ENCODE assay signal across 8 mouse cellular contexts in genomic region chr13:54331825-54332675, GRCm38 (mm10). TPM values are rescaled to one million over a fixed set of nuclear protein-coding genes. Genes with fewer than 3 reads are reported as not detected.
A peak's percentile ranks its signal among the peaks of the same experiment; 100 is the strongest.
DNase-seq lines count a peak whose midpoint lies in the region; ATAC-seq and TF ChIP-seq lines count a peak whose summit lies in the region.

No protein-coding gene starts in this region.

- peak; percentile 52 to 55 for DNase-seq in lung, adult 18-20 months
- DNase-seq in lung, adult 2 months: no peak
- DNase-seq in heart, adult 18-20 months: peak; percentile 80 to 90
- peak; percentile 49 for DNase-seq in kidney, adult 11 months
- DNase-seq in liver, embryonic 11.5 days (ENCODE audit: low spot score): peak; percentile 43
- DNase-seq in ovary, postnatal 36 days (ENCODE audit: low spot score): peak; percentile 62
- DNase-seq in spleen, postnatal 36 days (ENCODE audit: low spot score in 2 of 2): no peak

- H3K27ac ChIP-seq in liver, embryonic 11.5 days (ENCODE audit: low read depth, low read length): no peak overlapping the region

- no peak for ATAC-seq in liver, embryonic 11.5 days (replicated peaks; ENCODE audit: low FRiP score)
- no peak for ATAC-seq in inflammation-experienced regulatory T-cells, adult 6 months

- no peak overlapping the region for H3K4me2 ChIP-seq in liver, embryonic 11.5 days

- H3K36me3 ChIP-seq in liver, embryonic 11.5 days (ENCODE audit: control insufficient read depth, insufficient read depth, low read length): no peaks in the 10 kb centered on the region

- H3K9me3 ChIP-seq in liver, embryonic 11.5 days (ENCODE audit: control insufficient read depth, low read length): no peaks in the 10 kb centered on the region

- no peak for TF ChIP-seq CTCF in lung, adult 2 months (IDR thresholded peaks at IDR 0.05; ENCODE audit: insufficient read depth, low read length)

- TF ChIP-seq POLR2A in lung, adult 2 months (IDR thresholded peaks at IDR 0.05; ENCODE audit: borderline replicate concordance, extremely low read depth, low read depth, low read length): no peak

- H3K4me3 ChIP-seq in lung, adult 2 months (replicated peaks; ENCODE audit: extremely low read depth, low read depth, low read length): no peak overlapping the region
- H3K4me3 ChIP-seq in liver, embryonic 11.5 days (ENCODE audit: low read depth, low read length): no peak overlapping the region

- no peaks in the 10 kb centered on the region for H3K27me3 ChIP-seq in liver, embryonic 11.5 days (replicated peaks; ENCODE audit: control insufficient read depth, insufficient read depth, low read length)

- H3K9ac ChIP-seq in liver, embryonic 11.5 days (ENCODE audit: low read depth, low read length): no peak overlapping the region

- 64% methylated on average over 22 of the region's 22 CpGs for WGBS in lung, adult 2 months
- WGBS in liver, embryonic 11.5 days: 67% methylated on average over 22 of the region's 22 CpGs

- no peaks in the 10 kb centered on the region for H3K4me1 ChIP-seq in lung, adult 2 months (ENCODE audit: control insufficient read depth, insufficient read depth, low read length)
- peaks cover 6% of the 10 kb centered on the region; the same call in 1 of the 2 replicates for H3K4me1 ChIP-seq in liver, embryonic 11.5 days (replicated peaks; ENCODE audit: control insufficient read depth, insufficient read depth, low read length)

RNA-seq across cellular contexts. Expression of gene Cplx2, which starts 39.1 kb away (rescaled TPM):
- polyA plus RNA-seq in lung, adult 2 months (2012; rRNA removed): 6.1 and 7.0 TPM in 2 replicates
- 1 to 10 TPM; 2.0 to 2.5 TPM for total RNA-seq in heart, adult 18-20 months (2021)
- 1.5 TPM in 2 replicates for polyA plus RNA-seq in liver, embryonic 11.5 days (2014; fragmentation: Nextera tagmentation; extraction: Ambion mirVana)
- polyA plus RNA-seq in inflammation-experienced regulatory T-cells, adult 6 months (2017; shearing (Covaris generic)): not detected

Comparison
In these comparisons a context has a peak if more than half of its experiments do, and no peak if none do; other contexts are left out.
1. DNase-seq: peak in lung, adult 18-20 months (2 of 2), heart, adult 18-20 months (2 of 2), kidney, adult 11 months (single experiment), liver, embryonic 11.5 days (single experiment) and ovary, postnatal 36 days (single experiment); none in lung, adult 2 months (single experiment) and spleen, postnatal 36 days (0 of 2).